Mouse (Mus musculus) frontal cortex, adult (tissue): ENCODE measurements around the gene March8.

Experiments
- ATAC-seq: cut with Nextera tagmentation; 2 replicates; pipeline ENCODE4 v1.9.2; 2017; ENCODE audit warnings: mild to moderate bottlenecking, moderate library complexity, mixed read lengths; ENCODE audit not compliant: low TSS enrichment

The March8 gene

GRCm38 (mm10) chr6:116407956-116408657 is 70.3 kb downstream of the March8 start:
- ATAC-seq = no peak

- ATAC-seq = no peak
These were observed 72.6 kb downstream of the March8 start for GRCm38 (mm10) chr6:116410436-116410835.

GRCm38 (mm10) chr6:116411716-116412115 is 73.9 kb downstream of the March8 start:
- no peak for ATAC-seq

- ATAC-seq = no peak
These were observed 74.9 kb downstream of the March8 start for GRCm38 (mm10) chr6:116412546-116413325.

GRCm38 (mm10) chr6:116415126-116415676 is 77.4 kb downstream of the March8 start:
- ATAC-seq = no peak

- ATAC-seq = no peak
These were observed 78.3 kb downstream of the March8 start for GRCm38 (mm10) chr6:116416000-116416552.

GRCm38 (mm10) chr6:116417518-116418315 is 79.9 kb downstream of the March8 start:
- no peak for ATAC-seq

- ATAC-seq = no peak
These were observed 80.7 kb downstream of the March8 start for GRCm38 (mm10) chr6:116418487-116418886.

- no peak for ATAC-seq
These were observed 81.9 kb downstream of the March8 start for GRCm38 (mm10) chr6:116419699-116420098.

- peak; percentile 20; the same call in 1 of the 2 replicates for ATAC-seq
These were observed 82.4 kb downstream of the March8 start for GRCm38 (mm10) chr6:116420271-116420670.

- ATAC-seq = no peak
These were observed 85.2 kb downstream of the March8 start for GRCm38 (mm10) chr6:116422991-116423390.

- ATAC-seq = peak; percentile 91
These were observed 85.8 kb downstream of the March8 start for GRCm38 (mm10) chr6:116423664-116424063.

- no peak for ATAC-seq
These were observed 89.7 kb downstream of the March8 start for GRCm38 (mm10) chr6:116427552-116427951.

GRCm38 (mm10) chr6:116428282-116428681 is 90.5 kb downstream of the March8 start:
- ATAC-seq = no peak

- ATAC-seq = no peak
These were observed 101.0 kb downstream of the March8 start for GRCm38 (mm10) chr6:116438864-116439263.

- no peak for ATAC-seq
These were observed 101.7 kb downstream of the March8 start for GRCm38 (mm10) chr6:116439531-116439930.

- ATAC-seq = no peak
These were observed 102.6 kb downstream of the March8 start for GRCm38 (mm10) chr6:116440447-116440846.

- ATAC-seq = no peak
These were observed 103.0 kb downstream of the March8 start for GRCm38 (mm10) chr6:116440849-116441248.

GRCm38 (mm10) chr6:116455781-116456180 is 118.0 kb downstream of the March8 start:
- no peak for ATAC-seq

- no peak for ATAC-seq
These were observed 118.7 kb downstream of the March8 start for GRCm38 (mm10) chr6:116456482-116456881.

- ATAC-seq = no peak
These were observed 120.9 kb downstream of the March8 start for GRCm38 (mm10) chr6:116458728-116459127.
